Mouse (Mus musculus) heart, adult 2 months (tissue): ENCODE data around the gene Snd1. TPM values are rescaled to one million over a fixed set of nuclear protein-coding genes. Genes with fewer than 3 reads are reported as not detected.
"Not testable (repeated sequence)": the region's sequence is repeated elsewhere in the genome, so short reads cannot be mapped to it uniquely, and the experiment has no call there.

Experiments used
- DNase-seq, 2 experiments: peaks; one replicate each; pipeline ENCODE4 v3.0.0; 2021
- H3K27ac ChIP-seq: fragments of 200-600 bp; 2 replicates; pipeline ENCODE4 v1.8.1; 2022
- H3K27me3 ChIP-seq: fragments of 200-500 bp; 2 replicates; pipeline ENCODE4 v1.6.1; 2012; ENCODE audit warnings: mild to moderate bottlenecking, low read length, inconsistent platforms, mixed read lengths; ENCODE audit not compliant: control insufficient read depth, insufficient read depth
- H3K36me3 ChIP-seq: fragments of 200-500 bp; 2 replicates; pipeline ENCODE4 v1.6.1; 2012; ENCODE audit warnings: low read length, inconsistent platforms; ENCODE audit not compliant: control insufficient read depth, insufficient read depth
- H3K4me1 ChIP-seq: fragments of 200-500 bp; 2 replicates; pipeline ENCODE4 v1.6.1; 2011; ENCODE audit warnings: low read length; ENCODE audit not compliant: control insufficient read depth, insufficient read depth
- H3K4me3 ChIP-seq: fragments of 200-600 bp; 2 replicates; pipeline ENCODE4 v1.8.1; 2022
- H3K79me2 ChIP-seq: fragments of 200-500 bp; replicated peaks from 2 replicates; pipeline ENCODE4 v1.6.1; 2012; ENCODE audit warnings: mild to moderate bottlenecking, inconsistent platforms, low read length, moderate library complexity, mixed read lengths; ENCODE audit not compliant: control insufficient read depth, insufficient read depth
- H3K9ac ChIP-seq: fragments of 200-500 bp; 2 replicates; pipeline ENCODE4 v1.6.1; 2012; ENCODE audit warnings: low read depth, mild to moderate bottlenecking, control low read depth, inconsistent platforms, low read length, mixed read lengths
- CTCF ChIP-seq: fragments of 200-600 bp; IDR thresholded peaks from 2 replicates; pipeline ENCODE4 v1.8.1; 2022; ENCODE audit warnings: antibody characterized with exemption, mild to moderate bottlenecking, moderate library complexity
- EP300 ChIP-seq: fragments of 200-500 bp; IDR thresholded peaks from 2 replicates; pipeline ENCODE4 v1.6.1; 2011; ENCODE audit warnings: low read depth, low read length, control low read depth; ENCODE audit not compliant: insufficient read depth
- POLR2A ChIP-seq: fragments of 200-500 bp; IDR thresholded peaks from 2 replicates; pipeline ENCODE4 v1.6.1; 2011; ENCODE audit warnings: mild to moderate bottlenecking, low read depth, low read length, control low read depth; ENCODE audit not compliant: insufficient read depth
- WGBS: fragments of 180-500 bp; shearing (Covaris S2); methylation state at CpG from one replicate; pipeline ENCODE4 v1.1.7; 2018; 5-methylcytosine and 5-hydroxymethylcytosine counted together
- intact Hi-C: fragments of 180-260 bp; cut with DNase I; formaldehyde crosslinking; loops from one replicate; pipeline ENCODE4 v1.15.1; 2025
- polyA plus RNA-seq: library from polyadenylated mRNA; depleted of rRNA; stranded (reverse); fragments of >200 nt; gene quantifications from 2 replicates; pipeline ENCODE4 v1.2.3, GENCODE M21; 2012
- total RNA-seq, 2 experiments: library from RNA; stranded (reverse); gene quantifications; 2 replicates each; pipeline ENCODE4 v1.2.3; 2021

Gene Snd1
- total and polyA plus RNA-seq, 3 experiments = 39.9 to 74.1 (median 62.4) TPM

- no peaks in the 10 kb centered on the region for H3K36me3 ChIP-seq
- no peaks in the 10 kb centered on the region for H3K79me2 ChIP-seq
- no peak overlapping the region for H3K27ac ChIP-seq
- intact Hi-C loops = no loop called here
- no peaks in the 10 kb centered on the region for H3K4me1 ChIP-seq
- 72% methylated on average over 11 of the region's 11 CpGs for WGBS
- no peak overlapping the region for H3K9ac ChIP-seq
- TF ChIP-seq POLR2A (no peak), EP300 (no peak), CTCF (no peak)
- H3K27me3 ChIP-seq = no peaks in the 10 kb centered on the region
- no peak overlapping the region for H3K4me3 ChIP-seq
- DNase-seq = no peak
These were observed 448.3 kb downstream of the Snd1 start for GRCm38 (mm10) chr6:28923091-28923824.

GRCm38 (mm10) chr6:28923837-28924236 lies 448.9 kb downstream of the Snd1 start:
- intact Hi-C loops = no loop called here
- no peaks in the 10 kb centered on the region for H3K36me3 ChIP-seq
- no peak for DNase-seq
- no peaks in the 10 kb centered on the region for H3K4me1 ChIP-seq
- no peak for TF ChIP-seq EP300
- TF ChIP-seq CTCF = no peak
- TF ChIP-seq POLR2A = no peak
- WGBS = 75% methylated on average over 10 of the region's 10 CpGs
- no peak overlapping the region for H3K4me3 ChIP-seq
- no peak overlapping the region for H3K9ac ChIP-seq
- no peak overlapping the region for H3K27ac ChIP-seq
- H3K79me2 ChIP-seq = no peaks in the 10 kb centered on the region
- H3K27me3 ChIP-seq = no peaks in the 10 kb centered on the region

- H3K36me3 ChIP-seq, H3K27ac ChIP-seq, H3K9ac ChIP-seq, H3K27me3 ChIP-seq, intact Hi-C loops, H3K4me1 ChIP-seq, H3K4me3 ChIP-seq, H3K79me2 ChIP-seq: not testable (repeated sequence)
- WGBS = 94% methylated on average over 12 of the region's 24 CpGs
- peak in 1 of 2 experiments; percentile 54 for DNase-seq
These were observed 453.0 kb downstream of the Snd1 start for GRCm38 (mm10) chr6:28927987-28928386.

GRCm38 (mm10) chr6:28929169-28929803 lies 454.3 kb downstream of the Snd1 start:
- H3K4me1 ChIP-seq, H3K79me2 ChIP-seq, H3K27ac ChIP-seq, H3K36me3 ChIP-seq, H3K27me3 ChIP-seq, intact Hi-C loops, H3K4me3 ChIP-seq: not testable (repeated sequence)
- DNase-seq = peak in 1 of 2 experiments; percentile 36
- H3K9ac ChIP-seq = peak overlapping the region; percentile 76
- 90% methylated on average over 21 of the region's 25 CpGs for WGBS

GRCm38 (mm10) chr6:28931234-28931633 lies 456.3 kb downstream of the Snd1 start:
- no peak for TF ChIP-seq CTCF
- no peak for TF ChIP-seq EP300
- no peak for TF ChIP-seq POLR2A
- Histone ChIP-seq H3K4me3 (no peak overlapping the region), H3K36me3 (no peaks in the 10 kb centered on the region), H3K27ac (no peak overlapping the region), H3K9ac (no peak overlapping the region), H3K79me2 (no peaks in the 10 kb centered on the region), H3K27me3 (no peaks in the 10 kb centered on the region), H3K4me1 (no peaks in the 10 kb centered on the region)
- 56% methylated on average over 9 of the region's 9 CpGs for WGBS
- intact Hi-C loops = no loop called here
- no peak for DNase-seq

GRCm38 (mm10) chr6:28931636-28932327 lies 456.8 kb downstream of the Snd1 start:
- no peaks in the 10 kb centered on the region for H3K79me2 ChIP-seq
- WGBS = 3% methylated on average over 11 of the region's 13 CpGs
- TF ChIP-seq POLR2A = no peak
- TF ChIP-seq EP300 = no peak
- TF ChIP-seq CTCF = no peak
- intact Hi-C loops = no loop called here
- H3K4me3 ChIP-seq = no peak overlapping the region
- no peaks in the 10 kb centered on the region for H3K4me1 ChIP-seq
- H3K27ac ChIP-seq = no peak overlapping the region
- H3K9ac ChIP-seq = no peak overlapping the region
- H3K27me3 ChIP-seq = no peaks in the 10 kb centered on the region
- no peak for DNase-seq
- H3K36me3 ChIP-seq = no peaks in the 10 kb centered on the region
